ENCODE assay signal across 20 mouse cellular contexts in the genomic region with DNA sequence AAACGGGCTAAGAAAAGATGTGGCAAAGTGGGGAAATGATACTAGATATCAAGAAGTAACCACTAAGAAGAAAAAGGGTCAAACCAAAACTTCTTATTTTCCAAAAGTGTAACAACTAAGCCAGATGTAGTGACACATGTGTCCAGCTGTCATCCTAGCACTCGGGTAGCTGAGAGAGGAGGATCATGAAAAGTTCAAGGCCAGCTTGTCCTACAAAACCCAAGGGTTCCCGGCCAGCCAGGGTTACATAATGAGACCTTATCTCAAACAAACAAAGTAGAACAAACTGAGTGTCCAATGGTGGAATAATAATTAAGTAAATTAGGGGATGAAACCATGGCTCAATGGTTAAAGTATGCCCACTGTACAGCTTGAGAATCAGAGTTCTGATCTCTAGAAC. TPM values are rescaled to one million over a fixed set of nuclear protein-coding genes. Genes with fewer than 3 reads are reported as not detected.
DNase-seq lines count a peak whose midpoint lies in the region; ATAC-seq and TF ChIP-seq lines count a peak whose summit lies in the region.
"Had no signal": no experiment of that assay in that cellular context is flagged by ENCODE, and none has a peak within 500 bp of the region (broad histone marks: within the 10 kb centered on the region; RNA-seq: fewer than 3 reads in every experiment).

No protein-coding gene starts in this region.

- 47% methylated on average over 3 of the region's 3 CpGs for WGBS in liver, embryonic 14.5 days (ENCODE audit: insufficient replicate concordance)
- 86% methylated on average over 3 of the region's 3 CpGs for WGBS in limb, embryonic 10.5 days

- TF ChIP-seq EP300 in MEL (IDR thresholded peaks at IDR 0.05; ENCODE audit: low read depth in 1 of 2, low read length in 2 of 2): no peak
- no peak for TF ChIP-seq EP300 in liver, embryonic 14.5 days (IDR thresholded peaks at IDR 0.05; ENCODE audit: low read depth)

- H3K27ac ChIP-seq in MEL (ENCODE audit: control insufficient read depth, low read depth, low read length): no peak overlapping the region
- no peak overlapping the region for H3K27ac ChIP-seq in liver, embryonic 14.5 days
- H3K27ac ChIP-seq in limb, embryonic 10.5 days: no peak overlapping the region
- H3K27ac ChIP-seq: forebrain, embryonic 13.5 days; hindbrain, postnatal 0 days; left cerebral cortex, adult 2 months; lung, embryonic 15.5 days; macrophage had no signal

- H3K4me2 ChIP-seq in liver, embryonic 14.5 days (ENCODE audit: low read depth): no peak overlapping the region
- H3K4me2 ChIP-seq: forebrain, embryonic 13.5 days; lung, embryonic 15.5 days had no signal

- no peaks in the 10 kb centered on the region for H3K27me3 ChIP-seq in MEL (ENCODE audit: control insufficient read depth in 1 of 2, insufficient read depth in 2 of 2, low read length in 2 of 2)
- H3K27me3 ChIP-seq in liver, embryonic 14.5 days (ENCODE audit: control insufficient read depth, insufficient read depth, low read length): no peaks in the 10 kb centered on the region
- H3K27me3 ChIP-seq in limb, embryonic 10.5 days (ENCODE audit: low read depth, poor library complexity, severe bottlenecking): no peaks in the 10 kb centered on the region
- H3K27me3 ChIP-seq: forebrain, embryonic 13.5 days; lung, embryonic 15.5 days had no signal

- H3K4me3 ChIP-seq in MEL (ENCODE audit: control insufficient read depth in 1 of 2, insufficient read depth in 1 of 2, low read depth in 2 of 2, low read length in 2 of 2): no peak overlapping the region
- no peak overlapping the region for H3K4me3 ChIP-seq in liver, embryonic 14.5 days (ENCODE audit: insufficient read depth in 1 of 2, low read depth in 2 of 2, low read length in 2 of 2)
- H3K4me3 ChIP-seq in limb, embryonic 10.5 days: no peak overlapping the region
- H3K4me3 ChIP-seq: forebrain, embryonic 13.5 days; left cerebral cortex, adult 2 months; lung, embryonic 15.5 days; myocyte had no signal

- peak; percentile 82 for DNase-seq in adrenal gland, adult 2 months
- DNase-seq in adrenal gland, postnatal 4 days (ENCODE audit: low spot score in 2 of 2): no peak
- no peak for DNase-seq in MEL (ENCODE audit: low read depth, low spot score)
- peak in 1 of 3 experiments; percentile 13 for DNase-seq in liver, embryonic 14.5 days (ENCODE audit: low read depth in 3 of 3, low spot score in 3 of 3)
- no peak for DNase-seq in neural tube, embryonic 10.5 days (ENCODE audit: extremely low spot score, low spot score)
- no peak for DNase-seq in limb, embryonic 10.5 days (ENCODE audit: low spot score)
- no peak for DNase-seq in cerebellum, adult 18-20 months
- DNase-seq: cerebellum, postnatal 25 days; gastrocnemius, postnatal 36 days; kidney, adult 18-20 months; kidney, postnatal 25 days; midbrain, embryonic 14.5 days; thymus, adult 2 months had no signal

- peaks cover 0 to 32% of the 10 kb centered on the region in 2 experiments; a peak in 2 of 4 replicates for H3K36me3 ChIP-seq in MEL (ENCODE audit: control insufficient read depth in 1 of 2, insufficient read depth in 2 of 2, low read length in 2 of 2)
- H3K36me3 ChIP-seq in liver, embryonic 14.5 days (replicated peaks; ENCODE audit: control insufficient read depth, insufficient read depth, low read depth): no peaks in the 10 kb centered on the region
- H3K36me3 ChIP-seq in limb, embryonic 10.5 days: no peaks in the 10 kb centered on the region
- H3K36me3 ChIP-seq: lung, embryonic 15.5 days had no signal

- no peaks in the 10 kb centered on the region for H3K9me3 ChIP-seq in MEL (replicated peaks; ENCODE audit: insufficient read depth, low read length)
- no peaks in the 10 kb centered on the region for H3K9me3 ChIP-seq in liver, embryonic 14.5 days (ENCODE audit: control insufficient read depth, low read length)
- no peaks in the 10 kb centered on the region for H3K9me3 ChIP-seq in limb, embryonic 10.5 days (replicated peaks)
- H3K9me3 ChIP-seq: forebrain, embryonic 13.5 days; lung, embryonic 15.5 days had no signal

- peaks cover 23 to 33% of the 10 kb centered on the region in 2 experiments for H3K4me1 ChIP-seq in MEL (ENCODE audit: control insufficient read depth in 1 of 2, insufficient read depth in 2 of 2, low read length in 2 of 2)
- peaks cover 0 to 6% of the 10 kb centered on the region in 2 experiments; a peak in 2 of 4 replicates for H3K4me1 ChIP-seq in liver, embryonic 14.5 days (replicated peaks; ENCODE audit: control insufficient read depth in 2 of 2, insufficient read depth in 2 of 2, low read length in 1 of 2)
- H3K4me1 ChIP-seq in limb, embryonic 10.5 days: peaks cover 17% of the 10 kb centered on the region; the same call in 1 of the 2 replicates

- H3K79me2 ChIP-seq in MEL (ENCODE audit: control insufficient read depth, insufficient read depth, low read length, poor library complexity): no peaks in the 10 kb centered on the region

- no peak for TF ChIP-seq CTCF in MEL (IDR thresholded peaks at IDR 0.05 in 2 of 3, conservative IDR thresholded peaks at IDR 0.05 in 1 of 3; ENCODE audit: control insufficient read depth in 1 of 3, insufficient read depth in 1 of 3, low read depth in 2 of 3, low read length in 3 of 3, poor library complexity in 1 of 3, severe bottlenecking in 1 of 3)
- TF ChIP-seq CTCF in liver, embryonic 14.5 days (IDR thresholded peaks at IDR 0.05; ENCODE audit: low read depth): no peak

- no peak for TF ChIP-seq POLR2A in MEL (IDR thresholded peaks at IDR 0.05; ENCODE audit: control insufficient read depth in 1 of 2, insufficient read depth in 1 of 2, low read depth in 1 of 2, low read length in 2 of 2, poor library complexity in 1 of 2)

- ATAC-seq in granulocyte monocyte progenitor cell, adult 5-6 weeks (replicated peaks; ENCODE audit: poor library complexity, severe bottlenecking): peak; percentile 52
- ATAC-seq in liver, embryonic 14.5 days (ENCODE audit: insufficient read depth): peak; percentile 33; the same call in 1 of the 2 replicates
- ATAC-seq: forebrain, embryonic 13.5 days; hindbrain, postnatal 0 days had no signal

- no peak for TF ChIP-seq RAD21 in MEL (IDR thresholded peaks at IDR 0.05; ENCODE audit: low read depth, low read length)

- no peak overlapping the region for H3K9ac ChIP-seq in MEL (ENCODE audit: control insufficient read depth, low read depth, low read length, poor library complexity, severe bottlenecking)
- no peak overlapping the region for H3K9ac ChIP-seq in liver, embryonic 14.5 days (replicated peaks)
- H3K9ac ChIP-seq: forebrain, embryonic 13.5 days; lung, embryonic 15.5 days had no signal

TF ChIP-seq in MEL, 35 proteins besides CTCF, POLR2A, EP300 and RAD21:
- TF ChIP-seq MXI1 (IDR thresholded peaks at IDR 0.05; ENCODE audit: low read depth, low read length) (0 out of 2 replicates have a peak, but pooled peaks have one; percentile 30), USF2 (IDR thresholded peaks at IDR 0.05; ENCODE audit: borderline replicate concordance in 1 of 2, insufficient read depth in 1 of 2, low read depth in 1 of 2, low read length in 2 of 2) (no peak)
TF ChIP-seq in MEL: peak in this region for 1.

RNA-seq across cellular contexts. Expression of gene Slc44a1, which starts 45.2 kb away (rescaled TPM):
- 100 to 1,000 TPM in 1 of 2 experiments, 10 to 100 TPM in 1; 79.5 to 125 TPM for total RNA-seq in adrenal gland, adult 2 months (2021)
- polyA plus RNA-seq in adrenal gland, adult 2 months (2012; rRNA removed): 14.5 and 17.1 TPM in 2 replicates
- 10 to 100 TPM; 95.4 to 95.8 TPM for total RNA-seq in adrenal gland, postnatal 4 days (2021)
- total RNA-seq in MEL (2012; rRNA removed): 9.2 and 9.6 TPM in 2 replicates
- 10 to 100 TPM in 1 of 2 experiments, not detected in 1; 10.6 TPM for polyA plus RNA-seq in MEL (2012; ENCODE audit: insufficient read depth in 1 of 2, insufficient read length in 2 of 2, low read depth in 1 of 2, low replicate concordance in 2 of 2, missing spikeins in 1 of 2)
- 2.2 and 4.3 TPM in 2 replicates for total RNA-seq in granulocyte monocyte progenitor cell, adult 5-6 weeks (2014; fragmentation: Nextera tagmentation)
- 1.9 and 2.0 TPM in 2 replicates for total RNA-seq in granulocyte monocyte progenitor cell, adult 5-6 weeks (2017)
- polyA plus RNA-seq in liver, embryonic 14.5 days (2012; rRNA removed): 6.2 and 7.7 TPM in 2 replicates
- 12.6 and 13.1 TPM in 2 replicates for polyA plus RNA-seq in liver, embryonic 14.5 days (2014; fragmentation: Nextera tagmentation; extraction: Ambion mirVana)
- 10.7 and 18.3 TPM in 2 replicates for polyA plus RNA-seq in limb, embryonic 10.5 days (2016; fragmentation: Nextera tagmentation; extraction: Ambion mirVana)
